Mouse (Mus musculus): Measurements from ENCODE around the gene Olfr1202. TPM values are rescaled to one million over a fixed set of nuclear protein-coding genes. Genes with fewer than 3 reads are reported as not detected.

Gene Olfr1202
- not detected in 2 replicates for polyA plus RNA-seq (2015; fragmentation: Nextera tagmentation; extraction: Ambion mirVana)

DNA sequence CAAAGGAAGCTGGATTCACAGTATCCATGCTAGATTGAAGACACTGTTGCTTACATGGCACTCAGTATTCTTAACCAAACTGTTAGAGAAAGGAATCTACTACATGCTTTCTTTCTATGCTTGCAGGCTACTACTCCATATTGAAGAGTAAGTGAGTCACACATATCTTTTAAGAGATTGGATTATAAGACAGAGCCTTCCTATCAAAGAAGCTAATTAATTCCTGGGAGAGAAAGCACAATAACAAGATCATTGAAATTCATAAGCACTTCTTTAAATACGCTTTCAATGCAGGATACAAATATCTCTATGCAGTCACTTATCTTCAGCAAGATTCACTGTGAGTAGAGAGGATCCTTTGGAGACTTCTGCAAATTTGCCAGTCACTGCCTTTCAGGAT lies at the start of gene Olfr1202:
TSS of gene Olfr1202 (plus strand) at position 301 of the 400 bp plus-strand sequence.
- Histone ChIP-seq H3K4me3 (replicated peaks) (no peak within 1 kb of the TSS), H3K4me2 (replicated peaks) (no peak within 1 kb of the TSS), H3K36me3 (no peaks in the 10 kb centered on the region), H3K9ac (no peak within 1 kb of the TSS), H3K27ac (replicated peaks) (no peak within 1 kb of the TSS), H3K27me3 (no peaks in the 10 kb centered on the region), H3K4me1 (no peaks in the 10 kb centered on the region), H3K9me3 (replicated peaks) (no peaks in the 10 kb centered on the region)
- ATAC-seq (ENCODE audit: insufficient number of reproducible peaks, low FRiP score, low TSS enrichment, low read depth) = no peak
- 70% methylated on average over 1 of the region's 1 CpGs for WGBS

DNA sequence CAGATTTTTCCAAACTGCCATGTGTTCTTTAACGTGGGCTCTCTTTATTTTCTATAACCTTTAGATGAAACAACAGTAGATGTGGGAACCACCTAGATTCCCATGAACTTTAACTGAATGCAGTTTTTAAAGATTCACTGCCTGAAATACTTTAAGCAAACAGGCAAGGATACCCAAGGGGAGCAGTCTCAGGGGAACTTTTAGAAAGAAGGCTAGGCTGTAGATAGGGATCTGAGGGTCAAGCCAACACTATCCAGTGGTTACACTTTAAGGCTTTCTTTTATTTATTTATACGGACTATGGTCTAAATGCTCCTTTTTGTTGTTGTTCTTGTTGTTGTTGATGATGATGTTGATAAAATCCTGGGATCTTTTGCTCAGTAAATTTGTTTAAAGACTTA lies 43.9 kb upstream of the Olfr1202 start, which contains the start of gene Olfr1200:
TSS of gene Olfr1200 (minus strand) at position 101 of the 400 bp plus-strand sequence.
- H3K27me3 ChIP-seq = no peaks in the 10 kb centered on the region
- H3K4me1 ChIP-seq = no peaks in the 10 kb centered on the region
- no peak within 1 kb of the TSS for H3K4me2 ChIP-seq (replicated peaks)
- H3K4me3 ChIP-seq (replicated peaks) = no peak within 1 kb of the TSS
- no peak within 1 kb of the TSS for H3K27ac ChIP-seq (replicated peaks)
- H3K9me3 ChIP-seq (replicated peaks) = no peaks in the 10 kb centered on the region
- ATAC-seq (ENCODE audit: insufficient number of reproducible peaks, low FRiP score, low TSS enrichment, low read depth) = no peak
- WGBS = 82% methylated on average over 2 of the region's 2 CpGs
- H3K36me3 ChIP-seq = no peaks in the 10 kb centered on the region
- H3K9ac ChIP-seq = no peak within 1 kb of the TSS

DNA sequence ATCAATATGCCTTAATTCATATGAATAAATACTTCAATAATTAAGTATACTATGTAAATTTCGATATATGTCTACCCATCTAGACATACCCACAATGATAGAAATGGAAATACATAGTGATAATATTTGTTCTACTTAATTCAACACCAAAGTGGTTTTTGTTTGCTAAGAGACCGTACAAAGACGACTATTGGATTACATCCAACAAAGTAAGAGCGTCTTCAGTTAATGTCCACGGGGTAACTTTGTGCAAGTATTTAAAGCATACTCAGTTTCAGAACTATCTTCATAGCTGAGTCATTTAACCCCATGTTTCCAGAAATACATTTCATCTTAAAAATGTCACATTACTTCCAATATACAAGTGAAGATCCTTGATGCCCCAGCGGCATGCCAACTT lies 21.6 kb upstream of the Olfr1202 start, which contains the start of gene Olfr1201:
TSS of gene Olfr1201 (plus strand) at position 301 of the 400 bp plus-strand sequence.
- H3K9ac ChIP-seq = no peak within 1 kb of the TSS
- ATAC-seq (ENCODE audit: insufficient number of reproducible peaks, low FRiP score, low TSS enrichment, low read depth) = no peak
- H3K9me3 ChIP-seq (replicated peaks) = no peaks in the 10 kb centered on the region
- no peak within 1 kb of the TSS for H3K27ac ChIP-seq (replicated peaks)
- WGBS = 69% methylated on average over 6 of the region's 6 CpGs
- H3K4me3 ChIP-seq (replicated peaks) = no peak within 1 kb of the TSS
- no peak within 1 kb of the TSS for H3K4me2 ChIP-seq (replicated peaks)
- no peaks in the 10 kb centered on the region for H3K4me1 ChIP-seq
- H3K36me3 ChIP-seq = no peaks in the 10 kb centered on the region
- H3K27me3 ChIP-seq = no peaks in the 10 kb centered on the region

DNA sequence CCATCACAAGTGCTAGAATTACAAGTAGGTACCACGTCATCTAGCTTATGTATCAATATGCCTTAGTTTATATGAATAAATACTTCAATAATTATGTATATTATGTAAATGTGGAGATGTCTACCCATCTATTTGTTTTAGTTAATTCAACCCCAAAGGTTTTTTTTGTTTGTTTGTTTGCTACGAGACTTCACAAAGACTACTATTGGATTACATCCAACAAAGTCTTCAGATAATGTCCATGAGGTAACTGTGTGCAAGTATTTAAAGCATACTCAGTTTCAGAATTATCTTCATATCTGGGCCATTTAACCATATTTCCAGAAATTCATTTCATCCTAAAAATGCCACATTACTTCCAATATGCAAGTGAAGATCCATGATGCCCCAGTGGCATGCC lies 15.1 kb downstream of the Olfr1202 start, which contains the start of gene Olfr1205:
TSS of gene Olfr1205 (plus strand) at position 301 of the 400 bp plus-strand sequence.
- Histone ChIP-seq H3K9ac (no peak within 1 kb of the TSS), H3K27ac (replicated peaks) (no peak within 1 kb of the TSS), H3K9me3 (replicated peaks) (no peaks in the 10 kb centered on the region), H3K4me2 (replicated peaks) (no peak within 1 kb of the TSS), H3K4me1 (no peaks in the 10 kb centered on the region), H3K36me3 (no peaks in the 10 kb centered on the region), H3K27me3 (no peaks in the 10 kb centered on the region), H3K4me3 (replicated peaks) (no peak within 1 kb of the TSS)
- WGBS = 88% methylated on average over 2 of the region's 2 CpGs
- no peak for ATAC-seq (ENCODE audit: insufficient number of reproducible peaks, low FRiP score, low TSS enrichment, low read depth)

DNA sequence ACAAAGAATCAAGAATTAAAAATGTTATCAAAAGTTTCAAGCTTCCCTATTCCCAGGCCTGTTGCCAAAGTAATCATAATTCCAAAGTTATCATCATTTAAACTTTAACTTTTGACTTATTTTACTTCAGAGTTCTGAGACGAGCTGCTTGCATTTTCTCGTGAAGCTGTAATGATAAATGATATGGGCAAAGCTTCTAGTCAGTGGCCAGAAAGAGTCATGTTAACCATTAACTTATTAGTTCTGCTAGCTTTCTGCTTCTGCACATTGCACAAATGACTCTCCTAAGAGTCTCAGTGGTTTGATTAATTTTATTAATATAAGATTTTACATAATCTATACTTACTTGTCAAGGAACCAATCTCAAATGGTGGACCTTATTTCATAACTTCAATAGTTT lies 24.2 kb downstream of the Olfr1202 start:
- 56% methylated on average over 2 of the region's 2 CpGs for WGBS
- no peaks in the 10 kb centered on the region for H3K9me3 ChIP-seq (replicated peaks)
- no peak overlapping the region for H3K4me3 ChIP-seq (replicated peaks)
- no peak overlapping the region for H3K4me2 ChIP-seq (replicated peaks)
- H3K27ac ChIP-seq (replicated peaks) = no peak overlapping the region
- H3K36me3 ChIP-seq = no peaks in the 10 kb centered on the region
- no peak for ATAC-seq (ENCODE audit: insufficient number of reproducible peaks, low FRiP score, low TSS enrichment, low read depth)
- H3K27me3 ChIP-seq = no peaks in the 10 kb centered on the region
- no peaks in the 10 kb centered on the region for H3K4me1 ChIP-seq
- no peak overlapping the region for H3K9ac ChIP-seq

DNA sequence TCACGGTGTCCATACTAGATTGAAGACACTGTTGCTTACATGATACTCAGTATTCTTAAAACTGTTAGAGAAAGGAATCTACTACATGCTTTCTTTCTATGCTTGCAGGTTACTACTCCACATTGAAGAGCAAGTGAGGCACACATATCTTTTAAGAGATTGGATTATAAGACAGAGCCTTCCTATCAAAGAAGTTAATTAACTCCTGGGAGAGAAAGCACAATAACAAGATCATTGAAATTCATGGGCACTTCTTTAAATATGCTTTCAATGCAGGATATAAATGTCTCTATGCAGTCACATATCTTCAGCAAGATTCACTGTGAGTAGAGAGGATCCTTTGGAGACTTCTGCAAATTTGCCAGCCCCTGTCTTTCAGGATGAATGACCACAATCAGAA lies 34.7 kb downstream of the Olfr1202 start, which contains the start of gene Olfr1204:
TSS of gene Olfr1204 (plus strand) at position 301 of the 400 bp plus-strand sequence.
- H3K27me3 ChIP-seq = no peaks in the 10 kb centered on the region
- no peaks in the 10 kb centered on the region for H3K36me3 ChIP-seq
- no peak for ATAC-seq (ENCODE audit: insufficient number of reproducible peaks, low FRiP score, low TSS enrichment, low read depth)
- H3K4me3 ChIP-seq (replicated peaks) = no peak within 1 kb of the TSS
- 91% methylated on average over 1 of the region's 1 CpGs for WGBS
- no peaks in the 10 kb centered on the region for H3K4me1 ChIP-seq
- H3K9me3 ChIP-seq (replicated peaks) = no peaks in the 10 kb centered on the region
- no peak within 1 kb of the TSS for H3K27ac ChIP-seq (replicated peaks)
- H3K4me2 ChIP-seq (replicated peaks) = no peak within 1 kb of the TSS
- no peak within 1 kb of the TSS for H3K9ac ChIP-seq

DNA sequence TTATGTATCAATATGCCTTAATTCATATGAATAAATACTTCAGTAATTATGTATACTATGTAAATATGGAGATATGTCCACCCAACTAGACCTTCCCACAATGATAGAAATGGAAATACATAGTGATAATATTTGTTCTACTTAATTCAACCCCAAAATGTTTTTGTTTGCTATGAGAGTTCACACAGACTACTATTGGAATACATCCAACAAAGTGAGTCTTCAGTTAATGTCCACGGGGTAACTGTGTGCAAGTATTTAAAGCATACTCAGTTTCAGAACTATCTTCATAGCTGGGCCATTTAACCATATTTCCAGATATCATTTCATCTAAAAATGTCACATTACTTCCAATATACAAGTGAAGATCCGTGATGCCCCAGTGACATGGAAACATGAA lies 48.6 kb downstream of the Olfr1202 start, which contains the start of gene Olfr1206:
TSS of gene Olfr1206 (plus strand) at position 301 of the 400 bp plus-strand sequence.
- no peaks in the 10 kb centered on the region for H3K36me3 ChIP-seq
- no peak for ATAC-seq (ENCODE audit: insufficient number of reproducible peaks, low FRiP score, low TSS enrichment, low read depth)
- no peak within 1 kb of the TSS for H3K27ac ChIP-seq (replicated peaks)
- WGBS = 80% methylated on average over 2 of the region's 2 CpGs
- no peaks in the 10 kb centered on the region for H3K4me1 ChIP-seq
- no peak within 1 kb of the TSS for H3K4me2 ChIP-seq (replicated peaks)
- no peak within 1 kb of the TSS for H3K9ac ChIP-seq
- no peaks in the 10 kb centered on the region for H3K9me3 ChIP-seq (replicated peaks)
- H3K4me3 ChIP-seq (replicated peaks) = no peak within 1 kb of the TSS
- no peaks in the 10 kb centered on the region for H3K27me3 ChIP-seq

Other genes with a start within 250 kb of the Olfr1202 start
- not detected in 2 replicates for gene Olfr1189, start 228.0 kb upstream of the Olfr1202 start, polyA plus RNA-seq (2015; fragmentation: Nextera tagmentation; extraction: Ambion mirVana)
- not detected in 2 replicates for gene Olfr1191-ps1, start 174.0 kb upstream of the Olfr1202 start, polyA plus RNA-seq (2015; fragmentation: Nextera tagmentation; extraction: Ambion mirVana)
- 0.04 TPM in 1 of 2 replicates, not detected in the other for gene Olfr1192-ps1, start 166.0 kb upstream of the Olfr1202 start, polyA plus RNA-seq (2015; fragmentation: Nextera tagmentation; extraction: Ambion mirVana)
- gene Olfr1193, start 138.9 kb upstream of the Olfr1202 start, polyA plus RNA-seq (2015; fragmentation: Nextera tagmentation; extraction: Ambion mirVana) = not detected in 2 replicates
- not detected in 2 replicates for gene Olfr1195, start 125.3 kb upstream of the Olfr1202 start, polyA plus RNA-seq (2015; fragmentation: Nextera tagmentation; extraction: Ambion mirVana)
- not detected in 2 replicates for gene Olfr1196, start 109.9 kb upstream of the Olfr1202 start, polyA plus RNA-seq (2015; fragmentation: Nextera tagmentation; extraction: Ambion mirVana)
- gene Olfr1197, start 82.1 kb upstream of the Olfr1202 start, polyA plus RNA-seq (2015; fragmentation: Nextera tagmentation; extraction: Ambion mirVana) = not detected in 2 replicates
- gene Olfr1198, start 63.1 kb upstream of the Olfr1202 start, polyA plus RNA-seq (2015; fragmentation: Nextera tagmentation; extraction: Ambion mirVana) = 0.18 TPM in 1 of 2 replicates, not detected in the other
- not detected in 2 replicates for gene Olfr1199, start 54.0 kb upstream of the Olfr1202 start, polyA plus RNA-seq (2015; fragmentation: Nextera tagmentation; extraction: Ambion mirVana)
- not detected in 2 replicates for gene Olfr1200, start 44.0 kb upstream of the Olfr1202 start, polyA plus RNA-seq (2015; fragmentation: Nextera tagmentation; extraction: Ambion mirVana)
- not detected in 2 replicates for gene Olfr1201, start 21.5 kb upstream of the Olfr1202 start, polyA plus RNA-seq (2015; fragmentation: Nextera tagmentation; extraction: Ambion mirVana)
- not detected in 2 replicates for gene Olfr1205, start 15.2 kb downstream of the Olfr1202 start, polyA plus RNA-seq (2015; fragmentation: Nextera tagmentation; extraction: Ambion mirVana)
- gene Olfr1204, start 34.8 kb downstream of the Olfr1202 start, polyA plus RNA-seq (2015; fragmentation: Nextera tagmentation; extraction: Ambion mirVana) = not detected in 2 replicates
- not detected in 2 replicates for gene Olfr1206, start 48.7 kb downstream of the Olfr1202 start, polyA plus RNA-seq (2015; fragmentation: Nextera tagmentation; extraction: Ambion mirVana)
- 0.11 TPM in 1 of 2 replicates, not detected in the other for gene Olfr1208, start 87.8 kb downstream of the Olfr1202 start, polyA plus RNA-seq (2015; fragmentation: Nextera tagmentation; extraction: Ambion mirVana)
- not detected in 2 replicates for gene Olfr1209, start 100.7 kb downstream of the Olfr1202 start, polyA plus RNA-seq (2015; fragmentation: Nextera tagmentation; extraction: Ambion mirVana)
- gene Olfr1211, start 123.6 kb downstream of the Olfr1202 start, polyA plus RNA-seq (2015; fragmentation: Nextera tagmentation; extraction: Ambion mirVana) = not detected in 2 replicates
- not detected in 2 replicates for gene Olfr1212, start 139.5 kb downstream of the Olfr1202 start, polyA plus RNA-seq (2015; fragmentation: Nextera tagmentation; extraction: Ambion mirVana)
- 0.09 TPM in 1 of 2 replicates, not detected in the other for gene Gm13762, start 165.8 kb downstream of the Olfr1202 start, polyA plus RNA-seq (2015; fragmentation: Nextera tagmentation; extraction: Ambion mirVana)
- gene Olfr1214, start 178.2 kb downstream of the Olfr1202 start, polyA plus RNA-seq (2015; fragmentation: Nextera tagmentation; extraction: Ambion mirVana) = not detected in 2 replicates
- not detected in 2 replicates for gene Olfr1215, start 192.5 kb downstream of the Olfr1202 start, polyA plus RNA-seq (2015; fragmentation: Nextera tagmentation; extraction: Ambion mirVana)
- not detected in 2 replicates for gene Olfr1216, start 203.8 kb downstream of the Olfr1202 start, polyA plus RNA-seq (2015; fragmentation: Nextera tagmentation; extraction: Ambion mirVana)
- 0.04 TPM in 1 of 2 replicates, not detected in the other for gene Olfr1217, start 217.6 kb downstream of the Olfr1202 start, polyA plus RNA-seq (2015; fragmentation: Nextera tagmentation; extraction: Ambion mirVana)
- not detected in 2 replicates for gene Olfr1218, start 246.7 kb downstream of the Olfr1202 start, polyA plus RNA-seq (2015; fragmentation: Nextera tagmentation; extraction: Ambion mirVana)

Data from embryonic facial prominence, embryonic 15.5 days (tissue).